Mouse (Mus musculus): ENCODE data around the gene Taf5.

DNA sequence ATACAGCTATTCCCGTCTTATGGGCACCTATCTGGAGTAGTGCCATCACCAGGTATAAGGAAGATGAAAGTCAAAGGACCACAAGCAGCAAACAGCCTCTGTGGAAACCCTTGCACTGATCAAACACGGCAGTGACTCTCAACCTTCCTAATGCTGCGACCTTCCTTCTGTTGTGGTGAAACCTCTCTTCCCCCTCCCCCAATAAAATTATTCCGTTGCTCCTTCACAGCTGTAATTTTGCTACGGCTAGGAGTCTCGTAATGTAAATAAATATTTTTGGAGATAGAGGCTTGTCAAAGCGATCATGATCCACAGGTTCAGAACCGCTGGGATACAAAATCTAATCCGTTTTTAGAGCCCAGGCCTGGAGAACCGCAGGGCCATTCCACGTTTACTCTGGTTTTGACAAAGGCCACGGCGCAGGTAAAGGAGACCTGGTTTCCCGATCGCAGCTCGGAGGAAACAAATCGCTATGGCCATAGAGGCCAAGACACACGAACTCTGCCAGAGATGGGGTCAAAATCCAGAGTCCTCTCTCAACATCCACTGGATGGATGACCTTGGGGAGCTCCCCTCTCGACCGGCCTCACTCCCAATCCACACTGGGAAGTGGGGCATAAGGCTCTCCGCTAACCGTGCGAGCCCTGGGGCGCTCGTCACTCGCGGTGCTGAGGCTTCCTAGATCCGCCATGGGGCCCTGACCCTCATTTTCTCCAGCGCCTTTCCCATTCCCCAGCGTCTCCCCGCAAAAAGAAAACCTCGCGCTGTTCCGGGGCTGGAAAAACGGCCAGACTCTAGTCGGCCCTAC is 22.4 kb downstream of the Taf5 start:
- TF ChIP-seq CTCF (IDR thresholded peaks at IDR 0.05; ENCODE audit: extremely low read depth, insufficient read depth, insufficient read length, insufficient replicate concordance), result no peak
- TF ChIP-seq POLR2A (IDR thresholded peaks at IDR 0.05; ENCODE audit: low read depth, low read length), result no peak

Data from spleen, adult 2 months (tissue).